Mouse (Mus musculus): ENCODE measurements around the gene Nudt14.

Gene Nudt14

DNA sequence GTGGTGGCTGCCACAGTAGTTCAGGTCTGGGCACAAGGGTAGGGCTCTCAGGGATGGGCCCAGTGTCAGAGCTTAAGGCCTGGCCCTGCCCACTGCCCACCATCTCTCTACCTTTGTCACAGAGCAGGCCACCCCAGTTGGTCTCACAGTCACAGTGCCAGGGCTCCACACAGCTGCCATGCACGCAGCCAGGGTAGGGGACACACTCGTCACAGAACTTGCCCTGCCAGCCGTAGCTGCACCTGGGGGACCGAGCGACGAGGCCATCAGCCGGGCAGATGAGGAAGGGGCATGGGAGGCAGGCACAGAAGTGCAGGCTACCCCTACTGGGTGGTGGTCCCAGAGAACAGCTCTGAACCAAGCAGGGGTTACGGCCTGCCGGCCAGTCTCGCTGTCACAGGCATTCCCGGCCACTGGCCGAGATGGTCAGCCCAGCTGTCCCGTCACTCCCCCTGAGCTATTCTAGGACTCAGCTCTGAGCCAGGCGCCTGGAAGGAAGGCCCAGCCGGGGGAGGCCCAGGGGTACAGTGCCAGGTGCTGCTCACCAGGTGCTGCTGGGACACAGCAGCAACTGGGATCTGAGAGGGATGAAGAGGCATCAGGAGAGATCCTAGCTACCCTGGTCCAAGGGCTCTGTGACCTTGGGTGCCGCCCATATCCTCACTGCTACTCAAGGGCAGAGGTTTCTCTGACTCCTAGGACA lies 25.1 kb downstream of the Nudt14 start:
- no peak for ATAC-seq (ENCODE audit: insufficient number of reproducible peaks, low FRiP score, low TSS enrichment)

DNA sequence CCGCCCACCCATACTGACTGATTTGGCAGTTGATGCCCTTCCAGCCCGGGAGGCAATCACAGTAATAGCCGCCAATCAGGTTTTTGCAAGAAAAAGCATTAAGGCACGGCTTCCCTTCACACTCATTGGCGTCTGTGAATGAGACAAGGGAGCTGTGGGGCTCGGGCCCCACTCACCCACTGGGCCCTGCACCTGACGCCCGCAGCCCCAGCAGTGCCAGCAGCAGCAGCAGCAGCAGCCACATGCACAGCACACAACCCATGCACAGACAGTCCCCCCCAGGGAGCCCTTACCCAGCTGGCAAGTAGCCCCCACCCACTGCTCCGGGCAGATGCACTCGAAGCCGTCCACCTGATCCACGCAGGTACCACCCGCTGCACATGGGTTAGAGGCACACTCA lies 26.3 kb downstream of the Nudt14 start:
- no peak for ATAC-seq (ENCODE audit: insufficient number of reproducible peaks, low FRiP score, low TSS enrichment)

DNA sequence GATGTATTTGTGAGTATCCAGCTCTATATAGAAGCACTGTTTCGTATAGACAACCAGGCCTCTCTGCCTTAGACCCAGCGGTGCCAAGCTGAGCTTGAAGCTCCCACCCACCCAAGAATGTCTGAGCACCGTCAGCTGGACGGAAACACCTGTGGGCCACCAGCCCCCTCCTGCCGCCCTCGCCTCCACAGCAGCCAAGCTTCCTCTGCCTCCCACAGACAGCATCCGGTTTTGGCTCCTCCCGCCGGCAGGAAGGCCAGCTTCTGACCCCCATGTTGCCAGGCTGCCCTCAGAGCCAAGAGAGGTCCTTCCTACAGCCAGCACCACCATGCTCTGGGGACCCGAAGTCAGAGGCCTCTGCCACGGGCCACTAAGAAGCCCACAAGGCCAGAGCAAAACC lies 27.4 kb downstream of the Nudt14 start:
- no peak for ATAC-seq (ENCODE audit: insufficient number of reproducible peaks, low FRiP score, low TSS enrichment)

DNA sequence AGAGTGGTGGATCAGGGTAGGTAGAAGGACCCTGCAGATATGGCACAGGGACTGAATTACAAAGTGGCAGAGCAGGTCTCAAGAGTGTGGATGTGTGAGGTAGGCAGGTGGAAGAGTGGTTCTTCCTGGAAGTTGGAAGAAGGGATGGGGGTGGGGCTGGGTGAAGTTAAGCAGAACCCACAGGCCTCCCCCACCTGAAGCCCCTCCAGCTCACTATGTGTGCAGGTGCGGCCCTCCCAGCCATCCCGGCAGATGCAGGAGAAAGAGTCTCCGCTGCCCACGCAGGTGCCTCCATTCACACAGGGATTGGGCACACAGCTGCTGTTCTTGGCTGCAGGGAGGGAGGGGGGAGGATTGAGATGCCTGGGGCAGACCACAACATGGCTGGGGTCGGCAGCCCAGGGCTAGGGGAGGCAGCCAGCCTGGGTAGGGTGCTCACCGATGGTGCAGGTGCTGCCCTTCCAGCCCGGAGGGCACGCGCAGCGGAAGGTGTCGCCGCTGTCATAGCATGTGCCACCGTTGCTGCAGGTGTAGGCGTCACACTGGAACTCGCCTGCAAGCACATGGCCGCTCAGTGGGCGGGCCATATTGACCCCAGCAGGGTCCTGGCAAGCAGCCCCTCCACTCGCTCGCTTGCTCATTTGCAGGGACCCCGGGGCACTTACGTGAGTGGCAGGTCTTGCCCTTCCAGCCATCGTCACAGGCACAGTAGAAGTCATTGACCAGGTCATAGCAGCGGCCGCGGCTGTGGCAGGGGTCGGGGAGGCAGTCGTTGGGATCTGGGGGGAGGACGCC lies 28.8 kb downstream of the Nudt14 start:
- no peak; the same call in 1 of the 2 replicates for ATAC-seq (ENCODE audit: insufficient number of reproducible peaks, low FRiP score, low TSS enrichment)

DNA sequence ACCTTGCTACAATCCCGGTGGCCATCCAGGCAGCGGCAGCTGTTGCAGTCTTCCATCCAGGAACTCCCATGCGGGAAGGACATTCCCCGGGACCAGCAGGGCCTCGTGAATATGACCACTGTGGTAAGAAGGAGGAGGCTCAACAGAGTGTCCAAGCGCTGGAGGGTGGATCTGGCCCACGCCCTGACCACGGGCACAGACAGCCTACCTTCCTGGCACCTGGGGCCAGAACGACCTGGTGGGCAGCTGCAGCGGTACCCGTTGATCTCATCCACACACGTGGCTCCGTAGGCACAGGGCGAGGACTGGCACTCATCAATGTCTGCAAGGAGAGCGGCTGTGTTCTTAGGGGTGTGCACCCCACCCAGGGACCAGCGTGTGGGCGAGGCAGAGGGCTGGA lies 30.2 kb downstream of the Nudt14 start:
- ATAC-seq (ENCODE audit: insufficient number of reproducible peaks, low FRiP score, low TSS enrichment) = no peak

DNA sequence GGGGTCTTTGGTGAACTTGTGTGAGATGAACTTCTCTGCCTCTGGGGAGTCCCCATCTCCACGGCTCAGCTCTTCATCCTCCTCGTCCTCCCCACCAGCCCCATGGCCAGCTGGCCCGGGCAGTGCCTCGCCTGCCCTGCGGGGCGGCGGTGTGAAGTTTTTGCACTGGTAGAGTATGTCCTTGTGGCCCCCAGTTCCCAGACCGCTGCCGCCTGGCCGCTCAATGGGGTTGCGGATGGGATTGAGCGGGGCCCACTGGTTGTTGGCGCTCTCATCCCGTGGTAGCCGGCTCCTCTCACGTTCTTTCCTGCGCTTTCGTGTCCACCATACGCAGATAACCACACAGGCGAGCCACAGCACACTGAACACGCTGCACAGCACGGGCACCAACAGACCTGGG lies 32.9 kb downstream of the Nudt14 start:
- no peak for ATAC-seq (ENCODE audit: insufficient number of reproducible peaks, low FRiP score, low TSS enrichment)

DNA sequence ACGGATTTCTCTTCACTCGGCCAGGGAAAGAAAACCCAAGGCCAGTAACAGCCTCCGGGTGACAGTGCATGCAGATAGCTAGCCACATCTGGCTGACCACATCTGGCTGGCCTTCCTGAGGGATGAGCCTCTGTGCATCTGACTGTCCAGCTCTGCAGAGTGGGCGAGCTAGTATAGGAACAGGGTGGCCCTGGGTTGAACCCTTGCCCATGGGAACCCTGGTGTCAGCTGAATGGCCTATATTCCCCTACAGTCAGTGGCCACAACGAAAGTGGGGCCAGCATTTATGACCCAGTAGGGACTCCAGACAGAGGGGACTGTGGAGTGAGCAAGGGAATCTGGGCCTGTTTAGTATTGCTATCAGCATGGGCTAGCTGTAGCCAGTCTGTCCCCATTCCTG lies 36.9 kb downstream of the Nudt14 start:
- ATAC-seq (ENCODE audit: insufficient number of reproducible peaks, low FRiP score, low TSS enrichment) = no peak

DNA sequence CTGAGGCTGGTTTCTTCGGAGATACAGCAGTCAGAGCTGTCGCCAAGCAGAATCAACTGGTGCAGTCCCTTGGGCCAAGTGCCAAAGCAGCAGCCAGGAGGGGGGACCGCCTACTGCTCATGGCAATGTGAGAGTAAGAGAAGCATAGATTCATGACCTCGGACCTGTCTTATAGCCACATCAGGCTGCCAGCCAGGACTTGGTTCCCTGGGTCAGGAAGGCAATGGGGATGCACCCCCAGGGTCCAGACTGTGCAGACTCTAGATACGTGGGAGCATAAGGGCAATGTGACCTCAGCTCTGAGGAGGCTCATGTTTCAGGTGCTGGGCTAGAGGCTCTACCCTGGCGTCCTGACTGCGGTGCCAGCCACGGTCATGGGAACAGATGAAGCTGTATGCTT lies 38.0 kb downstream of the Nudt14 start:
- no peak for ATAC-seq (ENCODE audit: insufficient number of reproducible peaks, low FRiP score, low TSS enrichment)

DNA sequence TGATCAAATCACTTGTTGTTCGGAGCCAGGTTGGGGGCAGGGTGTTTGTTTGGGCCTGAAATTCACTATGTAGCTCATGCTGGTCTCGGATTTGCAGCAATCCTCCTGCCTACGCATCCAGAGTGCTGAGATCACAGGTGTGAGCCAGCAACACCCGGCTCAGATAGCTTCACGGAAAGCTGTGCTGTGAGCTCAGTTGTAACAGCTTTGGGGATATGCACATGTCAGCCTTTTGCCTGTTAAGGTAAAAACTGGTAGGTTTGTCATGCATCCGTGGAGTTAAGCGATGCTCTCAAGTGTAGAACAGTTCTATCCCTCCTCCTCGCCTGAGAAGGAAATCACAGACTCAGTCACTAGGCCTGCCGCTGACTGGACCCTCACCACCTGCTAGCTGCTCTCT lies 41.3 kb downstream of the Nudt14 start:
- ATAC-seq (ENCODE audit: insufficient number of reproducible peaks, low FRiP score, low TSS enrichment) = no peak

DNA sequence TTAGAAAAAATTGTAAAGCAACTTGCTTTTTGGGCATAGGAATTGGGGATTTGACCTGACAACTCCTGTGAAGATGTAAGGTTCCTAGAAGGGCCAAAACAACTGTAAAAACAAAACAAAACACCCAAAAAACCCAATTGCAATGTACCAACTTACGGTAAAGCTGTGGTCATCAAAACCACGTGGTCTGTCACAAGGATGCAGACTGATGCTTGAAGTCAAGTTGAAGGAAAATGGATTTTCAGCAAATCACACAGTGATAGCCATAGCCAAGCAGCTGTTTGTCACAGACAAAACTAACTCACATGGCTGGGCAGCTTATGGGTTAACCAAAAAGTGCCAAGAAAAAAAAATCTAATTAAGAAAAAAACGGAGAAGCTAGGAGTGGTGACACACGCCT lies 43.0 kb downstream of the Nudt14 start:
- no peak for ATAC-seq (ENCODE audit: insufficient number of reproducible peaks, low FRiP score, low TSS enrichment)

DNA sequence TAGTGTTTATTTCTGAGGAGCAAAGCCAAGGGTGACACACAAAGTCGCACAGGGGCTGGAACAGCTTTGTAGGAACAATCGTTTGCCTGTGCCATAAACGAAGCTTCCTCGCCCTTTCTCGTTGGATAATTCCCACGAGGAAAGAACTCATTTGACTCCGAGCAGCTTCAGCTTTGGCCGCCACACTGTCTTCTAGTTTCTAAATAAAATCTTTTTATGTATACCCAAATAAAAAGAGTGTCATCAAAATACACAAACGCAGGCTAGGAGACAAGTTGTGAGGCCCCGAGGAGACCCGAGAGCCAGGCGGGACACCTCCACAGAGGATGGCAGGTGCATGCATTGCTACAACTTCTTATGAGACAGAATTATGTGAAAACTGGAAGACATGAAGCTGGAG lies 43.6 kb downstream of the Nudt14 start:
- ATAC-seq (ENCODE audit: insufficient number of reproducible peaks, low FRiP score, low TSS enrichment) = no peak

DNA sequence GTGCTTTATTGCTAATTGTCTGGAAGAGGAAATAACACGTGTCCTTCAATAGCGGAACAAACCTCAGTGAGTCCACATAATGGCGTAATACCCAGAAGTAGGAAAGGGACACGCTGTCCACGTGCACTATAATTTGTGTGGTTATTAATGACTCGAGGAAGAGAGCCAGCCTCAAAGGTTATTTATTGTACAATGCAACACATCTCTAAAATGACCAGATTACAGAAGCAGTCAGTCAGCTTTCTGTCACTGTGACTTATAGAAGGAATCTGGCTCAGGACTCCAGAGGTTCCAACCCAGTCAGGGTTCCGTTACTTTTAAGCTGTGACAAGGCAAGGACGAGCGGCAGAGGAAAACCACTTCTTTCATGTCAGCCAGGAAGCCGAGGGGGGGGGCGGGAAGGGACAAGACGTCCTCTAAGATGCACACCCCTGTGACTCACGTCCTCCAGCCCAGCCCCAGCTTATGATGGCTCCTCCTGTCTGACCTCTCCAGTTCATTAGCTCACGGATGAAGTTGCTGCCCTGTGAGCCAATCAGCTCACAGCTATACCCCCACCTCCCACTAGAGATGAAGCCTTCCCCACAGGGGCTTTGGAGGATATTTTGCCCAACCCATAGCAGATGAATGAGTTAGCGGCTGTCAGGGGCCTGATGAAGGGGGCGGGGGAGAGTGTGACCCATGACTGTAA lies 44.3 kb downstream of the Nudt14 start:
- no peak for ATAC-seq (ENCODE audit: insufficient number of reproducible peaks, low FRiP score, low TSS enrichment)

DNA sequence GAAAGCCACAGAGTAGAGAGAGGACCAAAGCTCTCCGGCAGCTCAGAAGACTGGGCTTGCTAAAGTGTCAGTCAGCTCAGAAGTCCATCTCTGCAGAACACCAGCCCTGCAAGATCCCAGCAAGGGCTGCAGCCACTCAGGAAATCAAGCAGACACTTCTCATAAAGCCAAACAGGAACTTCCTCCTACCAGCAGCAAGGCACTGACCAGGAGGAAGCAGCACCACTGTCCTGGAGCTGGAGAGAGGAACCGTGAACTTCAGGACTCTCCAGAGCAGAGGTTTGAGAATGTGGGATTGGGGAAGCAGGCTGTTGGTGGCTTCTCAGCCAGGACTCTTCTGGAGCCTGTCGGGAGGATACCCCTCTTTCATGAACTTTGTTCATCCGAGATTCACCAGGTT lies 47.0 kb downstream of the Nudt14 start:
- ATAC-seq (ENCODE audit: insufficient number of reproducible peaks, low FRiP score, low TSS enrichment) = no peak

DNA sequence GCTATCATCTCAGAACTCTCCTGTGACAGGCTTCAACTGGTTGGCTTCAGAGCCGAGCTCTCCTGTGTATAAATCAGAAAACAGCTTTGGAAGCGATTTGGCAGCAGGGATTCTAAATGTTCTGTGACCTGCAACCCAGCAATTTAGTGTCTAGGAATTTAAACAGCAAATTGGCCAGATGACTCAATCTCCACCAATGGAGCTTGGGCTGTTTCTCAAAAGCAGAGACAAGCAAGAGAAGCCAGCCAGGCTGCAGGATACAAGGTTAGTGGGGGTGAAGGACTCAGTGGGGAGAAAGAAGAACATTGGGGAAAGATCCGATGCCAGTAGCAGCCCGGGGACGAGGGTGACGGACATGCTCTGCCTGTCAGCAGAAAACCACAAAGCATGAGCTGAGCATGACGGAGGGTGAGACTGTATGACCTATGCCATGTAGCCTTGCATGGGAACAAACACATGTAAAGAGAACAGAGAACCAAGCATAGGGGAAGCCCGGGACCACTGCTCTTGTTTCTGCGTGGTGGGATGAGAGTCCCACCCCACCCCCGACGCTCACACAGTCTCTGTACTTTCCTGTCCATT lies 47.5 kb downstream of the Nudt14 start:
- no peak for ATAC-seq (ENCODE audit: insufficient number of reproducible peaks, low FRiP score, low TSS enrichment)

DNA sequence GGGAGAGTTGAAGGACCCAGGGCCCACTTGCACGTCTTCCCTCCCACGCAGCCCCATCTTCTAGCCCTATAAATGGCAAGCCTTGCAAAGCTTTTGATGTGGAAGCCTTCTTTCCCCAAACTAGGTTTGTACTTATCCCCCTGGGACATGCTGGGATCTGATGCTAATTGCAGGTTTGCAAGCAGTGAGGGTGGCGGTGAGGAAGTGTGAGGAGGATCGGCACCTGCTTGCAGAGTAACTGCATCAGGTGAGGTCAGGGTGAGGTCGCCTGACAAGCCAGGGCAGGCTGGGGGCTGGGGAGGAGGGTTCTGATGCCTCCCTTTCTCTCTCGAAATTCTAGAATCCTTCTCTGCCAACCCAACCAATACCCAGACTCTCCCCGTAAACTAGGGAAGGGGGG lies 56.5 kb downstream of the Nudt14 start:
- ATAC-seq (ENCODE audit: insufficient number of reproducible peaks, low FRiP score, low TSS enrichment) = no peak
